Mouse (Mus musculus) stomach, postnatal 0 days (tissue): ENCODE data around the gene Mmrn1.
"Not testable (repeated sequence)": the region's sequence is repeated elsewhere in the genome, so short reads cannot be mapped to it uniquely, and the experiment has no call there.

Experiments used
- CTCF ChIP-seq: IDR thresholded peaks from 2 replicates; pipeline ENCODE4 v1.5.1; 2016; ENCODE audit warnings: antibody characterized with exemption, low read depth, mild to moderate bottlenecking, moderate library complexity
- EP300 ChIP-seq: optimal IDR thresholded peaks from 2 replicates; pipeline ENCODE3; 2016; ENCODE audit warnings: antibody characterized with exemption

DNA sequence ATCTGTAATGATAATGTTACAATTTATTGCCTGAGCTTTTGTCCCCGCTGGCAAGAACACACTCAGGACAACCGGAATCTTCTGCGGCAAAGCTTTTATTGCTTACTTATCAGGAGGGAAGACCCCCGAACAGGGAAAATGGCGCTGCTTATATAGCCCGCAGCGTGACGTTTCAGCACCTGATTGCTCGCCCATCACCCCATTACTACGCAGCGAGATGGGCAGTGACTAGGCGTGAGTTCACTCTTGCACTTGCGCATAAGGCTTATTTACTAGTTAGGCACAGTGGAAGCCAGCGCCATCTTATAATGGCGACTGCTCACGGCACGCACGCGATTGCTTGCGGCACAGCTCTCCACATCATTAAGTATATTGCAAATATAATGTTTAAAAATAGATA, at the start of gene Mmrn1:
- TF ChIP-seq CTCF, EP300: not testable (repeated sequence)
